Mouse (Mus musculus): Measurements from ENCODE around the gene Prkca. TPM values are rescaled to one million over a fixed set of nuclear protein-coding genes. Genes with fewer than 3 reads are reported as not detected.

Prkca gene
- polyA plus RNA-seq, 1 experiment: 18.1 TPM

DNA sequence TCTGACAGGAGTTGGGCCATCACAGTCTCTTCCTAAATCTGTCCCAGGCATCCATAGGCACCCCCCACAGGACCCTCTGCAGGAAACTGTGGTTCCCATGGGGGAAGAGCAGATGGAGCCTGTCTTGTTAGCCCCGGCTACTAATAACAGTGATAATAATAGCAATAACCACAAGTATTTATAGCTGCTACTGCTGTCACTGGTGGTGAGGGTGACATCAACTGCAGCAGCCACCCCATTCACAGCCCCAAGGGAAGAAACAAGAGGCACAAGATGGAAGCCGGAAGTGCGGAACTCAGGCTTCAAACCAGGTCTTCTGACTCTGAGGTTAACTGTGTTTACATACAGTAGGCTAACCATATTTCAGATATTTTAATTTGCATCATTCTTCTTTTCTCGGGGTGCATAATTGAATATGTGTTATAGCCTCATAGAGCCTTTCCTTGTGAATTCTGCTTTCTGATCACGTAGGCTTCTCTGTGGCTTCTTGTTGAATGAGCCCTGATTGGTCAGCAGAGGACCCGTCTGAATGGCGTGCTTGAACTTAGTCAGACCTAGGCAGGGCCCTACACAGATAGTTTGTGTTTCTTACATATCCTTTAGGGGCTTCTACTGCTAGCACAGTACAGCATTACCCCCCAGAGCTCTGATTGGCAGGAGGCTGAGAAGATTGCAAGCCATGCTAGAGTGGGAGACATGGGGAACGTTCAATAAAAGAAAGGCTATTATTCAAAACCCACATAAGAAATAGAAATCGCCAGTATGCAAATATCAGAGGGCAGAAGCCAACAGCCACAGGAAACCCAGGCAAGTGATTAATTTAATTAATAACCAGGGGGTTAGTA, 189.5 kb downstream of the Prkca start:
- peaks cover 3% of the 10 kb centered on the region for H3K36me3 ChIP-seq (ENCODE audit: control insufficient read depth, insufficient read depth)
- peaks cover 13% of the 10 kb centered on the region for H3K79me3 ChIP-seq (ENCODE audit: low read depth)
- peaks cover 66% of the 10 kb centered on the region for H3K79me2 ChIP-seq (ENCODE audit: control insufficient read depth, insufficient read depth)
- TF ChIP-seq FOSL1 (IDR thresholded peaks at IDR 0.05; ENCODE audit: insufficient read depth, low read length, poor library complexity, severe bottlenecking) (no peak), MYOG (IDR thresholded peaks at IDR 0.05; ENCODE audit: control insufficient read depth, extremely low read depth, insufficient read length) (no peak), CEBPB (IDR thresholded peaks at IDR 0.05; ENCODE audit: low read depth) (no peak), USF1 (IDR thresholded peaks at IDR 0.05; ENCODE audit: low read depth) (no peak), MYOD1 (IDR thresholded peaks at IDR 0.05; ENCODE audit: control insufficient read depth, insufficient read length, low read depth) (no peak), CTCF (IDR thresholded peaks at IDR 0.05; ENCODE audit: control insufficient read depth, insufficient read depth, insufficient read length) (no peak), MAX (IDR thresholded peaks at IDR 0.05) (no peak)
- H3K27me3 ChIP-seq (ENCODE audit: control insufficient read depth, insufficient read depth, insufficient read length): no peaks in the 10 kb centered on the region
- no peak overlapping the region for H3ac ChIP-seq (ENCODE audit: control insufficient read depth, insufficient read length, low read depth)
- no peak overlapping the region for H3K4me3 ChIP-seq (ENCODE audit: insufficient read depth, poor library complexity, severe bottlenecking)

DNA sequence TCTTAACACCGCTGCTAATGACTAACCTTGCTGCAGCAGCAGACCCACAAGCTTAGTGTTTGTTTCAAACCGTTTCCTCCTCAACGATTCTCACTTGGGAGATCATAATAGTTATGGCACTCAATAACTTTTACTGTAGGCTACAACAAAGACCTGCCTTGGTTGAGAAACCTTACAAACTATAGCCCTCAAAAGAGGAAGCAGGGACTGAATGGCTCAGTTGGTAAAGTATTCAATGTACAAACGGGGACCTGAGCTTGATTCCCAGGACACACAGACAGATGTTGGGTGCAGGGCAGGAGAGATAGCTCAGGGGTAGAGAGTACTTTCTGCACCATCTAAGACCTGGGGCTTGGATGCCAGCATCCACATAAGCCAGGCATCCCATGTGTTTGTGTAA, 191.1 kb downstream of the Prkca start:
- Histone ChIP-seq H3K27me3 (ENCODE audit: control insufficient read depth, insufficient read depth, insufficient read length) (no peaks in the 10 kb centered on the region), H3K36me3 (ENCODE audit: control insufficient read depth, insufficient read depth) (no peaks in the 10 kb centered on the region), H3K4me3 (ENCODE audit: insufficient read depth, poor library complexity, severe bottlenecking) (no peak overlapping the region), H3ac (ENCODE audit: control insufficient read depth, insufficient read length, low read depth) (no peak overlapping the region), H3K79me3 (ENCODE audit: low read depth) (peaks cover 6% of the 10 kb centered on the region), H3K79me2 (ENCODE audit: control insufficient read depth, insufficient read depth) (peaks cover 60% of the 10 kb centered on the region)
- no peak for TF ChIP-seq CEBPB (IDR thresholded peaks at IDR 0.05; ENCODE audit: low read depth)
- TF ChIP-seq MYOG (IDR thresholded peaks at IDR 0.05; ENCODE audit: control insufficient read depth, extremely low read depth, insufficient read length): no peak
- TF ChIP-seq CTCF (IDR thresholded peaks at IDR 0.05; ENCODE audit: control insufficient read depth, insufficient read depth, insufficient read length): no peak
- no peak for TF ChIP-seq USF1 (IDR thresholded peaks at IDR 0.05; ENCODE audit: low read depth)
- no peak for TF ChIP-seq MYOD1 (IDR thresholded peaks at IDR 0.05; ENCODE audit: control insufficient read depth, insufficient read length, low read depth)
- TF ChIP-seq FOSL1 (IDR thresholded peaks at IDR 0.05; ENCODE audit: insufficient read depth, low read length, poor library complexity, severe bottlenecking): no peak
- TF ChIP-seq MAX (IDR thresholded peaks at IDR 0.05): no peak

DNA sequence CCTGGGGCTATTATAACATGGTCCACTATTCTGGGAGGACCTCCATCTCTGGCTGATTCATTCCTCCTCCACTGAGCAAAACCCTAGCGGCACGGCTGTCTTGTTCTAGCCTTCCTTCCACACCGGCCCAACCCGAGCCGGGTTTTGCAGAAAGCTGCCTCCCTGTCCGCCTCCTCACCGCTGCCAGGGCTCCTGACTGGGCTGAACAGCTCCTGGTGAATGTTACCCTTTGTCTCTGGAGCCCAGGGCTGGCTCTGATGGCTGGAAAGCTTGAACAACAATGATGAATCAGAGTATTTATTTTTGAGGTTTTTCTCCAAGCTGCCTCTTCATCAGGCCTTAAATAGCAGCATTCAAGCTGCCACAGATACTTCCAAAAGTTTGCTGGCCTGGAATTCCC, 193.3 kb downstream of the Prkca start:
- no peaks in the 10 kb centered on the region for H3K27me3 ChIP-seq (ENCODE audit: control insufficient read depth, insufficient read depth, insufficient read length)
- peaks cover 60% of the 10 kb centered on the region for H3K79me2 ChIP-seq (ENCODE audit: control insufficient read depth, insufficient read depth)
- H3K79me3 ChIP-seq (ENCODE audit: low read depth): peaks cover 4% of the 10 kb centered on the region
- no peak overlapping the region for H3ac ChIP-seq (ENCODE audit: control insufficient read depth, insufficient read length, low read depth)
- TF ChIP-seq FOSL1 (IDR thresholded peaks at IDR 0.05; ENCODE audit: insufficient read depth, low read length, poor library complexity, severe bottlenecking) (no peak), CTCF (IDR thresholded peaks at IDR 0.05; ENCODE audit: control insufficient read depth, insufficient read depth, insufficient read length) (no peak), CEBPB (IDR thresholded peaks at IDR 0.05; ENCODE audit: low read depth) (no peak), MYOG (IDR thresholded peaks at IDR 0.05; ENCODE audit: control insufficient read depth, extremely low read depth, insufficient read length) (no peak), MAX (IDR thresholded peaks at IDR 0.05) (no peak), USF1 (IDR thresholded peaks at IDR 0.05; ENCODE audit: low read depth) (no peak), MYOD1 (IDR thresholded peaks at IDR 0.05; ENCODE audit: control insufficient read depth, insufficient read length, low read depth) (no peak)
- no peak overlapping the region for H3K4me3 ChIP-seq (ENCODE audit: insufficient read depth, poor library complexity, severe bottlenecking)
- H3K36me3 ChIP-seq (ENCODE audit: control insufficient read depth, insufficient read depth): no peaks in the 10 kb centered on the region

DNA sequence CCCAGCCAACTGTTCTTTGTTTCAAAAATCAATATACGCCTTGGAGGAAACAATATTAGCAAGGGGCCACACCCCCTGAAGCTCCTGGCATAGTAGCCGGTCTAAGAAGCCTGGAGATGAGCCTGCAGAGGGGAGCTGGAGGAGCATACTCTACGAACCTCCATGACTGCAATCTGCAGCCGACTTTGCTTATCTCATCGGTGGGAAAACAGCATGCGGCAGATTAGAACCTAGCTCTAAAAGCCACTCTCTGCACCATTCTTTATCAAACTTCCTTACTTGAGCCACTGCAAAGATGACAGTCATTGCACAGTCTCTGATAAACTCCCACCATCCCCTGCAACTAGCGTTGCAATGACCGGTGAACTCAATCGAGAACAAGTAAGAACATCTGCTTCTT, 194.5 kb downstream of the Prkca start:
- TF ChIP-seq MAX (IDR thresholded peaks at IDR 0.05) (no peak), USF1 (IDR thresholded peaks at IDR 0.05; ENCODE audit: low read depth) (no peak), MYOG (IDR thresholded peaks at IDR 0.05; ENCODE audit: control insufficient read depth, extremely low read depth, insufficient read length) (no peak), CEBPB (IDR thresholded peaks at IDR 0.05; ENCODE audit: low read depth) (no peak), MYOD1 (IDR thresholded peaks at IDR 0.05; ENCODE audit: control insufficient read depth, insufficient read length, low read depth) (no peak), CTCF (IDR thresholded peaks at IDR 0.05; ENCODE audit: control insufficient read depth, insufficient read depth, insufficient read length) (no peak), FOSL1 (IDR thresholded peaks at IDR 0.05; ENCODE audit: insufficient read depth, low read length, poor library complexity, severe bottlenecking) (no peak)
- no peak overlapping the region for H3ac ChIP-seq (ENCODE audit: control insufficient read depth, insufficient read length, low read depth)
- H3K79me3 ChIP-seq (ENCODE audit: low read depth): peaks cover 4% of the 10 kb centered on the region
- no peaks in the 10 kb centered on the region for H3K27me3 ChIP-seq (ENCODE audit: control insufficient read depth, insufficient read depth, insufficient read length)
- H3K4me3 ChIP-seq (ENCODE audit: insufficient read depth, poor library complexity, severe bottlenecking): no peak overlapping the region
- H3K79me2 ChIP-seq (ENCODE audit: control insufficient read depth, insufficient read depth): peaks cover 59% of the 10 kb centered on the region
- no peaks in the 10 kb centered on the region for H3K36me3 ChIP-seq (ENCODE audit: control insufficient read depth, insufficient read depth)

DNA sequence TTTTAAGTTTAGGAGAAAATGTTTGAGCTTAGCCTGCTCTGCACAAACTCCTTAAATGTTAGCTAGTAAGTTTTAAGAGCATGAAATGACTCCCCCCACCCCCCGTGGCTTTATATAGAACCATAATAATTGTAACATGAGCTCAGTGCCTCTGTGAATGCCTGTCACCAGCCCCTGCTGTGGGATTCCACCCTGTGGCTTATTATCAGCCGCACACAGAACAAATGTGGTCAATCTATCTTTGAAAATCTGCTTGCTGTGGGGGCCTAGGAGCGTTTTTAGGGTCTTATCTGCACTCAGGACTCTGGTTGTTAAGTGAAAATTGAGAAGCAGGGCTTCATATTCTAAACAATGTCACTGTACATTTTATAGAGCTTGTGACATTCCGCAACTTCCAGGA, 195.2 kb downstream of the Prkca start:
- H3K27me3 ChIP-seq (ENCODE audit: control insufficient read depth, insufficient read depth, insufficient read length): no peaks in the 10 kb centered on the region
- H3K36me3 ChIP-seq (ENCODE audit: control insufficient read depth, insufficient read depth): no peaks in the 10 kb centered on the region

More for the DNA sequence above, 195.2 kb downstream of the Prkca start:
- no peak overlapping the region for H3ac ChIP-seq (ENCODE audit: control insufficient read depth, insufficient read length, low read depth)
- no peak for TF ChIP-seq USF1 (IDR thresholded peaks at IDR 0.05; ENCODE audit: low read depth)
- TF ChIP-seq CTCF (IDR thresholded peaks at IDR 0.05; ENCODE audit: control insufficient read depth, insufficient read depth, insufficient read length): no peak
- TF ChIP-seq FOSL1 (IDR thresholded peaks at IDR 0.05; ENCODE audit: insufficient read depth, low read length, poor library complexity, severe bottlenecking): no peak
- no peak for TF ChIP-seq MYOG (IDR thresholded peaks at IDR 0.05; ENCODE audit: control insufficient read depth, extremely low read depth, insufficient read length)
- TF ChIP-seq MAX (IDR thresholded peaks at IDR 0.05): no peak
- no peak for TF ChIP-seq CEBPB (IDR thresholded peaks at IDR 0.05; ENCODE audit: low read depth)
- TF ChIP-seq MYOD1 (IDR thresholded peaks at IDR 0.05; ENCODE audit: control insufficient read depth, insufficient read length, low read depth): no peak
- no peak overlapping the region for H3K4me3 ChIP-seq (ENCODE audit: insufficient read depth, poor library complexity, severe bottlenecking)
- peaks cover 5% of the 10 kb centered on the region for H3K79me3 ChIP-seq (ENCODE audit: low read depth)
- peaks cover 52% of the 10 kb centered on the region for H3K79me2 ChIP-seq (ENCODE audit: control insufficient read depth, insufficient read depth)
